Mouse (Mus musculus) mesoderm, embryonic 11.5 days (tissue): ENCODE data around the gene Milr1.

Experiments used
- DNase-seq: peaks from one replicate; pipeline ENCODE4 v3.0.0-alpha.2; 2012; ENCODE audit warnings: low read depth, low spot score

Milr1 gene

DNA sequence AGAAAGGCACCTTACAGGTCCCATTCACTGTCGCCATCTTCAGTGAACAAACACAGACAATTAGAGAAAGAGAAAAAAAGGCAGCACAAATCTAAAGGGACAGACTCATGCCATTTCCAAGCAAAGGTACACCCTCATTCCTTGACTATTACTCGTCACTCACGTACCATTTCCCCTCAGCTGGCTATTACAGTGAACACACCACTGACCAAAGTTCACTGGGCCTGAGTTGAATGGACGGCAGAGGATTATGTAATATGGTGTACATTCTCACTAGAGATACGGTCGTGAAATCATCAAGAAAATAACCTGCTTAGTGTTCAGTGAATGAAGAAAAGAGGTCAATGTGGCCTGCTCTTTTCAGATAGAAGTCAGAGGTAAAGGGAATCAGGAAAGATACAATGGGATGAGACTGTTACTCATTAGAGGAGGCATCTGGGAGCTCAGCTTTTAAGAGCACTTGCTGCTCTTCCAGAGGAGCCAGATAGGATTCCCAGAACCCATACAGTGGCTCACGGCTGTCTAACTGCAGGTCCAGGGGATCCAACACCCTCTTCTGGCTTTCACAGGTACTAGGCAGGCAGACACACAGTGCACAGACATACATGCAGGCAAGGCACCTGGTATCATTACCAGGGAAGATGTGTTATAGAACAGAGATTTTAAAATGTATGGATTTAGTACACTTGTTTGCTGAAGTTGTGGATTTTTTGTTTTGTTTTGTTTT lies 61.5 kb downstream of the Milr1 start:
- DNase-seq, result no peak

DNA sequence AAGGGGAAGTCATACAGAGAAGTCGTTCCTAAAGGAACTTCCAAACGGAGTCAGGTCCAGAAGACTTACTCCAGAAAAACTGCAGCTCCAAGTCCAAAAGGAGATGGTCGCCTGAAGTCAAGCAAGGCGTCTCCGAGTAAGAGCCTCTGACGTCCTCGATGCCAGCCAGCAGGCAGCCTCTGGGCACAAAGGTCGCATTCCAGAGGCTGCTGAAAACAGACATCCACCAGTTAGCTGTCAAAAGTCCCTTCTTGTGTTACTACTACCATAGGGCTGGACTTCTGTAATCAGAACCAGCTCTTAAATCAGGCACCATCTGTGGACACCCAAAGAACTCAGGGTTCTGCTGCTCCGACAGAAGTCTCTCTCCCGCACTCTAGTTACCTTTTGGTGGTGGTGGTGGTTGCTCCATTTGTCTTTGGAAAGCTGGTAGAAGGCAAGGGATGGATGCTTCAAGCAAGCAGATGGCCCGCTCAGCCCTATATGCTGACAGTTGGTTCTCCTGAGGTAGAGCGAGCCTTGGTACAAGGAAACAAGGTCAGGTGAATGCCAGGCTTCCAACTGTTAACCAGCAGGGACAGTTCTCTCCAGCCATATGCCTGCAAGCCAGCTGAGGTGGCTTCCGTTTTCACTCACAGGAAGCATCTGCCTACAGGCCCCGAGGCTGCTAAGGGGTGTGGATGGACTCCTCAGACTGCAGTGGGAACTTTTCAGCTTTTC lies 63.7 kb downstream of the Milr1 start:
- peak; percentile 17 for DNase-seq

DNA sequence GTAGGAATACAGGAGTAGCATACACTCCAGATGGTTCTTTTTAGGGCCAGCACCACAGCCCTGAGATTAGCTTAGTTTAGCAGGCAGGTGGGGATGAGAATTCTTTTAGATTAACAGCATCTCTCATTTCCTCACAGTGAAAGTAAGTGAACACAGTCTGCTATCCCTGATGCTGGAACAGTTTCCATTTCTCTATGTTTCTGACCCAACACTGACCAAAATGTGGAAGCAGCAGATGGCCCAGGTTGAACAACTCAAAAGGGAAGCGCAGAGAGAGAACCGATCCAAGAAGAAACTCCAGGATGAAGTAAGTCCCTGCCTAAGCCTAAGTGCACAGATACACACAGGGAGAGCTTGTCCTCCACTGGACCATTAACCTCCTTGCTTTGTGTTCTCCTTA lies 64.3 kb downstream of the Milr1 start:
- no peak for DNase-seq

DNA sequence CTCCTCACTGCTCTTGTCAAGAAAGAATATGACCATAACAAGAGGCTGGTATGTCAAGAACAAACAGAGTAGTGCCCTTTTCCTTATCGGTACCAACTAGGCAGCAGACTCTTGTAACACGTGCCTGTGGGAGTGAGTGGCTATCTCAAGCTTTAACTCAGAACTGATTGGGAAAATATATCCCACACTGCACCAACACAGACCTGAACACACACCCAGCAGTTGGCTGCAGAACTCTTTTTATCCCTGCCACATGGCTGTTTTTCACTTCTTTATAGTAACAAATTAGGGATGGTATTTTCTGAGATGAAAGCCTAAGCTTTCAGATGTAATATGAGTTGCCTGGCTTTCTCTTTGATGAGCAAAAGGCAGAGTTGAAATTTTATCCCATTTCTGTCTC lies 64.7 kb downstream of the Milr1 start:
- no peak for DNase-seq

DNA sequence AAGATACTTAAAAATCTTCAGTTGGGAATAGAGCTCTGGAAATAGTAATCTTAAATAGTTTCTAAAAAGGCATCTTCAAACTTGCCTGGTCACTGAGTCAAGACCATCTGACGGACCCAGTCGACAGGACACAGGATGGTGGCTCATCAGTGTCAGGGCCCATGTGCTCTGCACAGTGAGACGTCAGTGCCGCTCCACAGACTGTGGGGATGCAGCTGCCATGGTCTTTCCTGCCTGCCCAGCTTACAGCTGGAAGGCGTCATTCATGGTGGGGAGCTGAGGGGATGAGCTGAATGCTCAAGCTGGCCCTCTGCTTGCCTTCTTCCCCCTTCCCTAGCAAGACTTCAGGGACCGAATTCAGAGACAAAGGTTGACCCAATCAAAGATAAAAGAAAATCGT lies 65.3 kb downstream of the Milr1 start:
- peak; percentile 5 for DNase-seq

DNA sequence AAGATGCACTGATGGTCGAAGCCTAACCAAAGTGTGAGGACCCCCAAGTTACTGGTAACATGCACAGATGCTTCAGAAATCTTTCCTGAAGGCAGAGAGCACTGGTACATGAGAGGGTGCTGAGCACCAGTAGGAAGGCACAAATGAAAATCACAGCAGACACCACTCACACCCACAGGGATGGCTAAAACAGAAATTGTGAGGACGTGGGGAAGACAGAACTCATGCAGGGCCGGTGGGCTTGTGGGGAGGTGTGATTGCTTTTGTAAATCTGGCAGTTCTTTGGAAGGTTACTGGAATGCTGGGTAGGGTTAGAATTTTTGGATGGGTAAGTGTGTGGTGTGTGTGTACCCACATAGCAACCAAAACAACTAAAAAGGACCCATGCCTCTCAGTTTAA lies 66.1 kb downstream of the Milr1 start:
- DNase-seq, result no peak

DNA sequence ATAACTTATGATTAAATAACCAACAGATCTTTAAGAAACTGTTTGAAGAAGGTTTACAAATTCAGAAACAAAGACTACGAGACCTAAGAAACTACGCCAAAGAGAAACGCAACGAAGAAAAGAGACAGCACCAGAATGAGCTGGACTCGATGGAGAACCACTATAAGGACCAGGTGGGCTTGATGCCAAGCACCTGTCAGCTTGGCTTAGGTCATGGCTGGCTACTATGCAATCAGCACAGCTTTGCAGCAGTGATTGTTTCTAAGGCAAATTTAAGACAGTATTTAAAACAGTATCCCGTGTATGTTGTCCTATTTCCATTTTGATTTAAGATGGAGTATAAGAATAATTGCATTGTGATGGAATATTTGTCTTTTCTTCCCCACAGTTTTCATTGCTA lies 66.8 kb downstream of the Milr1 start:
- no peak for DNase-seq

DNA sequence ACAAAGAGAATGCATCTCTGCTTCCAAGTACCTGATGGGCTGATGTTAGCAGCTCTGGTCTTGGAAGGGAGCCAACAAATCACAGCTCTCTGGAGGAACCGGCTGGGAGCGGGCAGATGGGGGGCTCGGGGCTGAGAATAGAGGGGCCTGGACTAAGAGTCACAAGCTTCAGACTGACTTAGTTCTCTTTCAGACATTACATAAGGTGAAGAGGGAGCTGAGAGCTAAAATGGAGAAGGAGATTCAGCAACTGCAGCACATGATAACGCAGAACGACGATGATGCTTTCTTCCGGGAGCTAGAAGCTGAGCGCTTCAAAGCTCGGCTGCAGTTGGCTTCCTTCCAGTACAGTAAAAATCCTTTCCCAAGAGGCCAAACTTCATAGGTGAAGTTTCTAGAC lies 67.3 kb downstream of the Milr1 start:
- no peak for DNase-seq
